Mouse (Mus musculus): ENCODE measurements around the gene Utrn. TPM values are rescaled to one million over a fixed set of nuclear protein-coding genes. Genes with fewer than 3 reads are reported as not detected.
"Not testable (repeated sequence)": the region's sequence is repeated elsewhere in the genome, so short reads cannot be mapped to it uniquely, and the experiment has no call there.

Gene Utrn
- polyA plus RNA-seq, 1 experiment from 2014 or later: 49.7 TPM

DNA sequence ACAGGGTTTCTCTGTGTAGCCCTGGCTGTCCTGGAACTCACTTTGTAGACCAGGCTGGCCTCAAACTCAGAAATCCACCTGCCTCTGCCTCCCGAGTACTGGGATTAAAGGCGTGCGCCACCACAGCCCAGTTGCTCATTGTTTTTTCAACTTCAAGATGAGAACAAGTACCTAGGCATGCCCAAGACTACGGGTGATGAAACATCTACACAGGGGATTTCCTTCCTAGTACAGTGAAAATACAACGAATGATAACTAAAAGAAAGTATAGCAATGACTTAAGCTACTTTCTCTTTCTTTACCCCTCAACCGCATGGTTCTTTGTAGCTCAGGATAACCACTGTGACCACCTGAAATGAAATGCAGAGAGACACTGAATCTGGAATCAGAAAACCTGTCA, 262.0 kb downstream of the Utrn start:
- H3K27ac ChIP-seq (ENCODE audit: low read depth, low read length); H3K4me2 ChIP-seq (ENCODE audit: low read depth, low read length, severe bottlenecking); H3K9me3 ChIP-seq (ENCODE audit: control insufficient read depth, low read length); H3K9ac ChIP-seq (ENCODE audit: low read length); H3K27me3 ChIP-seq (ENCODE audit: control insufficient read depth, insufficient read depth, low read length); ATAC-seq (replicated peaks; ENCODE audit: low FRiP score); H3K4me1 ChIP-seq (replicated peaks; ENCODE audit: control insufficient read depth, insufficient read depth, low read length); DNase-seq (ENCODE audit: low spot score); H3K4me3 ChIP-seq (ENCODE audit: low read depth, low read length); H3K36me3 ChIP-seq (ENCODE audit: control insufficient read depth, insufficient read depth, low read length): not testable (repeated sequence)
- WGBS: 94% methylated on average over 6 of the region's 6 CpGs

DNA sequence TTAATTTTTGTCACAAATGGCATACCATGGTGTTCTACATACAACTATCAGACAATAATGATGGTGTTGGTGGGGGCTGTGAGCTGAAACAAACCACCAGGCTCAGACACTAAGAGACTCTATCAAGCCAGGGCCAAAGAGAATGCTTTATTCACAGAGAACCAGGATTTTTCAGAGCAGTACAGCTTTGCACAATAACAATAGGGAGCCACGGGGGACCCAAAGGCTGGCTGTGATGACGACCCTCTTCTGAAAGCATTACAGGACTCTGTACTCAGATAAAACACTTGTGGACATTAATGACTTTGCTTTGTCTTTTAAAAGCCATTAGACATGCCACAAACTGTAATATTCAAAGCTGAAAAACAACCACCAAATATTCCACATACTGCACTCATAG, 273.8 kb downstream of the Utrn start:
- peak; percentile 58; the same call in 1 of the 2 replicates for ATAC-seq (replicated peaks; ENCODE audit: low FRiP score)
- H3K9me3 ChIP-seq (ENCODE audit: control insufficient read depth, low read length): no peaks in the 10 kb centered on the region
- WGBS: 15% methylated on average over 2 of the region's 2 CpGs

DNA sequence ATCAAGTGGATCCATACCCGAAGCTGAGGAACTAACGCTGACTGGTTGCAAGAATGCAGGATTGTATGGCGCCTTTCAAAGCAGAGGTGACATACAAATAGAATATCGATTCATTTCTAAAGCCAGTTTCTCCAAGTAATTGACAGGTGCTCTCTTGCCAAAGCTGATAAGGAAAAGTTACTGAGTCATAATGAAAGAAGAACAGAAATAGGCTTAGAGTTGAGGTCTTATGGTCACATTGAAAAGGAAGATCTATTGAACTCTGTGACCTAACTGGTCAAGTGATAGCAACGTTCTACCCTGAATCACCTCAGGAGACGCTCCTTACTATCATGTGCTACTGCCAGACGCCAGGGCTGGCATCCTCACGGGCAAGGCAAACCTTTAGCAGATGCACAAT, 274.2 kb downstream of the Utrn start:
- WGBS: 81% methylated on average over 8 of the region's 8 CpGs
- no peak for ATAC-seq (replicated peaks; ENCODE audit: low FRiP score)

More for the DNA sequence above, 273.8 kb downstream of the Utrn start:
- no peak overlapping the region for H3K27ac ChIP-seq (ENCODE audit: low read depth, low read length)
- no peaks in the 10 kb centered on the region for H3K4me1 ChIP-seq (replicated peaks; ENCODE audit: control insufficient read depth, insufficient read depth, low read length)
- no peak overlapping the region for H3K9ac ChIP-seq (ENCODE audit: low read length)
- no peak for DNase-seq (ENCODE audit: low spot score)
- no peak overlapping the region for H3K4me2 ChIP-seq (ENCODE audit: low read depth, low read length, severe bottlenecking)
- H3K4me3 ChIP-seq (ENCODE audit: low read depth, low read length): no peak overlapping the region
- no peaks in the 10 kb centered on the region for H3K36me3 ChIP-seq (ENCODE audit: control insufficient read depth, insufficient read depth, low read length)
- H3K27me3 ChIP-seq (ENCODE audit: control insufficient read depth, insufficient read depth, low read length): no peaks in the 10 kb centered on the region

DNA sequence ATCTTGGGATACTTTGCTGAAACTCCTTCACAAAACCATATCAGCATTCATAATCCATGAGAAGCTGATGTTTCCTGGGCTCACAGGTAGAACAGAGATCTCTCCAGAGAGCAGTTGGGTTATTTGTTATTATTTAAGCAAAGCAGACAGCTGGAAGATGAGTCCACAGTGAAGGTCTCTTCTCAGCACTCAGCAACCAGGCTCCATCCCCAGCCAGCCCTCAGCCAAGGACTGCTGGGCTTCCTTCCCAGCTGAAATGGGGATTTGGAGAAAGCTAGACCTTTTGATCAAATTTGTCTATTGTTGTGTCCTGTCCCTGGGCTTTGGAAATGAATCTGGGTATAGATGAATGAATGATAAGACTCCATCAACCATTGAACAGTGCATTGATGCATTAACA, 276.1 kb downstream of the Utrn start:
- ATAC-seq (replicated peaks; ENCODE audit: low FRiP score) (no peak), DNase-seq (ENCODE audit: low spot score) (no peak)
- Histone ChIP-seq H3K9ac (ENCODE audit: low read length) (no peak overlapping the region), H3K27ac (ENCODE audit: low read depth, low read length) (no peak overlapping the region), H3K4me3 (ENCODE audit: low read depth, low read length) (no peak overlapping the region), H3K4me1 (replicated peaks; ENCODE audit: control insufficient read depth, insufficient read depth, low read length) (no peaks in the 10 kb centered on the region), H3K27me3 (ENCODE audit: control insufficient read depth, insufficient read depth, low read length) (no peaks in the 10 kb centered on the region), H3K4me2 (ENCODE audit: low read depth, low read length, severe bottlenecking) (no peak overlapping the region), H3K9me3 (ENCODE audit: control insufficient read depth, low read length) (no peaks in the 10 kb centered on the region), H3K36me3 (ENCODE audit: control insufficient read depth, insufficient read depth, low read length) (no peaks in the 10 kb centered on the region)

More for the DNA sequence above, 274.2 kb downstream of the Utrn start:
- Histone ChIP-seq H3K4me1 (replicated peaks; ENCODE audit: control insufficient read depth, insufficient read depth, low read length) (no peaks in the 10 kb centered on the region), H3K27me3 (ENCODE audit: control insufficient read depth, insufficient read depth, low read length) (no peaks in the 10 kb centered on the region), H3K4me2 (ENCODE audit: low read depth, low read length, severe bottlenecking) (no peak overlapping the region), H3K27ac (ENCODE audit: low read depth, low read length) (no peak overlapping the region), H3K9ac (ENCODE audit: low read length) (no peak overlapping the region), H3K9me3 (ENCODE audit: control insufficient read depth, low read length) (no peaks in the 10 kb centered on the region), H3K4me3 (ENCODE audit: low read depth, low read length) (no peak overlapping the region), H3K36me3 (ENCODE audit: control insufficient read depth, insufficient read depth, low read length) (no peaks in the 10 kb centered on the region)
- no peak for DNase-seq (ENCODE audit: low spot score)

DNA sequence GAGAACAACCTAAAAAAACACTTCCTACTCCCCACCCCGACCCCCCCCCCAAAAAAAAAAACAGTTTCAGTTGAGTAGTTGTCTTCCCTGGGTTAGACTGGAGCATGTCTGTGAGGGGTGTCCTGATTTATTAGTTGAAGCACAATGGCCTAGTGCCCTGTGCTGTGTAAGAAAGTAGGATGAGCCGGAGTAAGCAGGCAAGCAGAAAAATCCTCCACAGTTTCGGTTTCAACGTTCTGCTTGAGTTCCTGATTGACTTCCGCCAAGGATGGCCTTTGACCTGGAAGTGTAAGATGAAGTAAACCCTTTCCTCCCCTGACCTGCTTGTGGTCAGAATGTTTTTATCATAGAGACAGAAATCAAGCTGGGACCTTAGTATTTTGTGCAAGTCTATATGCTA, 277.2 kb downstream of the Utrn start:
- H3K27me3 ChIP-seq (ENCODE audit: control insufficient read depth, insufficient read depth, low read length): no peaks in the 10 kb centered on the region
- 74% methylated on average over 5 of the region's 5 CpGs for WGBS

DNA sequence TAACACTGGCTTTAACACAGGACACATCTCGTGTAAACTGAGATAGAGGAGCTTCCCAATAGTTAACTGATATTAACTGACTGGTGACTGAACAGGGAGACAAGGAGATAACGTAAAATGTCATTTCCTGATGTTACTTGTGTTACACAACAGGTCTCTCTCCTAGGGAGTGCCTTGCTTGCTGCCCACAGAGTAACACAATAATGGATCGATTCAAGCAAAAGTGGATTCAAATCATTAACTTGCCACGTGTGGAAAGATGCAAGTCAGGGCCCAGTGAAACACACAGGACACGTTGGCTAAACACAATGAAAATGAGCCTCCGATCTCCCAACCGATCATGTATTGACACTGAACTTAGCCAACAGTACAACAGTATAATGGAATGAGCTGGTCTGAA, 281.1 kb downstream of the Utrn start:
- no peak overlapping the region for H3K27ac ChIP-seq (ENCODE audit: low read depth, low read length)
- DNase-seq (ENCODE audit: low spot score): no peak
- H3K27me3 ChIP-seq (ENCODE audit: control insufficient read depth, insufficient read depth, low read length): no peaks in the 10 kb centered on the region
- no peak for ATAC-seq (replicated peaks; ENCODE audit: low FRiP score)
- no peaks in the 10 kb centered on the region for H3K4me1 ChIP-seq (replicated peaks; ENCODE audit: control insufficient read depth, insufficient read depth, low read length)
- H3K9me3 ChIP-seq (ENCODE audit: control insufficient read depth, low read length): no peaks in the 10 kb centered on the region
- H3K4me2 ChIP-seq (ENCODE audit: low read depth, low read length, severe bottlenecking): no peak overlapping the region
- H3K36me3 ChIP-seq (ENCODE audit: control insufficient read depth, insufficient read depth, low read length): no peaks in the 10 kb centered on the region
- H3K9ac ChIP-seq (ENCODE audit: low read length): no peak overlapping the region
- 78% methylated on average over 7 of the region's 7 CpGs for WGBS
- no peak overlapping the region for H3K4me3 ChIP-seq (ENCODE audit: low read depth, low read length)

More for the DNA sequence above, 277.2 kb downstream of the Utrn start:
- ATAC-seq (replicated peaks; ENCODE audit: low FRiP score) (no peak), DNase-seq (ENCODE audit: low spot score) (no peak)
- Histone ChIP-seq H3K9me3 (ENCODE audit: control insufficient read depth, low read length) (no peaks in the 10 kb centered on the region), H3K36me3 (ENCODE audit: control insufficient read depth, insufficient read depth, low read length) (no peaks in the 10 kb centered on the region), H3K9ac (ENCODE audit: low read length) (no peak overlapping the region), H3K27ac (ENCODE audit: low read depth, low read length) (no peak overlapping the region), H3K4me2 (ENCODE audit: low read depth, low read length, severe bottlenecking) (no peak overlapping the region), H3K4me3 (ENCODE audit: low read depth, low read length) (no peak overlapping the region), H3K4me1 (replicated peaks; ENCODE audit: control insufficient read depth, insufficient read depth, low read length) (no peaks in the 10 kb centered on the region)

DNA sequence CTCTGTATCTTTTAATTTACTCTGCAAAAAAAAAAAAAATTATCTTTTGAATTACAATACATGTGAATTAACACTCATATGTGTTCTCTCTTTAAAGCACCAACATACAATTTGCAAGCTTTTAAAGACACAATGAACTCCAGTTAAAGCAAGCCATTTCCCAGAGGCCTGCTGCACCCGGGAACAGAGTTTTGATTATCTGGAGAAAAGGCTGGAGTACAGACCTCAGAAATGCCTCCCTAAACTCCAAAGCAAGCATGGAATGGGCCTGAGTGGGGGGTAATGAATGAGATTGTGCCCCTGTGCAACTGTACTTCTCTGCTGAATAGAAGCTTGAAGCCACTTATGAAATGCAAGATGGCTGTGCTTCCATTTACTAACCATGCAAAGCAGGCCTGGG, 281.8 kb downstream of the Utrn start:
- H3K4me1 ChIP-seq (replicated peaks; ENCODE audit: control insufficient read depth, insufficient read depth, low read length): no peaks in the 10 kb centered on the region
- no peak overlapping the region for H3K27ac ChIP-seq (ENCODE audit: low read depth, low read length)
- no peak overlapping the region for H3K4me2 ChIP-seq (ENCODE audit: low read depth, low read length, severe bottlenecking)
- no peaks in the 10 kb centered on the region for H3K9me3 ChIP-seq (ENCODE audit: control insufficient read depth, low read length)
- H3K9ac ChIP-seq (ENCODE audit: low read length): no peak overlapping the region
- no peaks in the 10 kb centered on the region for H3K36me3 ChIP-seq (ENCODE audit: control insufficient read depth, insufficient read depth, low read length)
- WGBS: 66% methylated on average over 1 of the region's 1 CpGs
- no peaks in the 10 kb centered on the region for H3K27me3 ChIP-seq (ENCODE audit: control insufficient read depth, insufficient read depth, low read length)
- H3K4me3 ChIP-seq (ENCODE audit: low read depth, low read length): no peak overlapping the region
- DNase-seq (ENCODE audit: low spot score) (no peak), ATAC-seq (replicated peaks; ENCODE audit: low FRiP score) (no peak)

DNA sequence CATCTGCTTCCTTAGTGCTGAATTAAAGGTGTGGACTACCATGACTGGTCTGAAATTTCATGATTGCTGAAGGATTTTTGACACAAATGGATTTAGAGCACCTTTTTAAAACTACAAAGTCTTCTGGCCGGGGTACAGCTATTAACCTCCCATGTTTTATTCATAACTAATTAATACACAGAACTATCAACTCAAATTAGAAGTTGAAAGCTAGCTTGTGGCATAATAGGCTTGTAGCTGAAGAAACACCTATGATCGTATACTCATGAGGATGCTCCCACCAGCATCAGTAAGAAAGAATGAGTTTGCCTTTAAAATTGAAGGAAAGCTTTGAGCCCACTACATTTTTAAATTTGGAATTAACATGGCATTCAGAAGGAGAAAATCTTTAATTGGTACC, 282.3 kb downstream of the Utrn start:
- no peaks in the 10 kb centered on the region for H3K4me1 ChIP-seq (replicated peaks; ENCODE audit: control insufficient read depth, insufficient read depth, low read length)
- no peaks in the 10 kb centered on the region for H3K9me3 ChIP-seq (ENCODE audit: control insufficient read depth, low read length)
- ATAC-seq (replicated peaks; ENCODE audit: low FRiP score) (no peak), DNase-seq (ENCODE audit: low spot score) (no peak)
- H3K27ac ChIP-seq (ENCODE audit: low read depth, low read length): no peak overlapping the region
- H3K9ac ChIP-seq (ENCODE audit: low read length): no peak overlapping the region
- 79% methylated on average over 2 of the region's 2 CpGs for WGBS
- H3K4me3 ChIP-seq (ENCODE audit: low read depth, low read length): no peak overlapping the region
- H3K4me2 ChIP-seq (ENCODE audit: low read depth, low read length, severe bottlenecking): no peak overlapping the region
- no peaks in the 10 kb centered on the region for H3K36me3 ChIP-seq (ENCODE audit: control insufficient read depth, insufficient read depth, low read length)
- no peaks in the 10 kb centered on the region for H3K27me3 ChIP-seq (ENCODE audit: control insufficient read depth, insufficient read depth, low read length)

DNA sequence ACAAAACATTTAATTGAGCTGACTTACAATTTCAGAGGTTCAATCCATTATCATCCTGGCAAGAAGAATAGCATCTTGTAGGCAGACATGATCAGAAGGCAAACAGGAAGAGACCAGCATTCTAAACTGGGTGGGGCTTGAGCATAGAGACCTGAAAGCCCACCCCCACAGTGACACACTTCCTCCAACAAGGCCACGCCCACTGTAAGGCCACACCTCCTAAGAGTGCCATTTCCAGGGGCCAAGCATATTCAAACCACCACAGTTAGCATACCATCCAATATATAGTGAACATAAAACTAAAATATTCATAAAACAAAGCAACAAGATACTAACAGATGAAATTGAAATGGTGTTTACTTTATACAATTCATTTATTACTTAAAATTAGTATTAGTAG, 283.0 kb downstream of the Utrn start:
- no peak for DNase-seq (ENCODE audit: low spot score)
- WGBS: 81% methylated on average over 1 of the region's 1 CpGs
- no peak; the same call in 1 of the 2 replicates for ATAC-seq (replicated peaks; ENCODE audit: low FRiP score)

More for the DNA sequence above, 283.0 kb downstream of the Utrn start:
- Histone ChIP-seq H3K4me2 (ENCODE audit: low read depth, low read length, severe bottlenecking) (no peak overlapping the region), H3K27ac (ENCODE audit: low read depth, low read length) (no peak overlapping the region), H3K4me3 (ENCODE audit: low read depth, low read length) (no peak overlapping the region), H3K9ac (ENCODE audit: low read length) (no peak overlapping the region), H3K36me3 (ENCODE audit: control insufficient read depth, insufficient read depth, low read length) (no peaks in the 10 kb centered on the region), H3K9me3 (ENCODE audit: control insufficient read depth, low read length) (no peaks in the 10 kb centered on the region), H3K4me1 (replicated peaks; ENCODE audit: control insufficient read depth, insufficient read depth, low read length) (no peaks in the 10 kb centered on the region), H3K27me3 (ENCODE audit: control insufficient read depth, insufficient read depth, low read length) (no peaks in the 10 kb centered on the region)

Measured in forebrain, embryonic 11.5 days (tissue).